8 mouse cellular contexts compared by ENCODE assay signal in genomic region chr9:72806146-72806545, GRCm38 (mm10). TPM values are rescaled to one million over a fixed set of nuclear protein-coding genes. Genes with fewer than 3 reads are reported as not detected.
DNase-seq lines count a peak whose midpoint lies in the region; ATAC-seq and TF ChIP-seq lines count a peak whose summit lies in the region.

No protein-coding gene starts in this region.

- H3K36me3 ChIP-seq in heart, embryonic 10.5 days = peaks cover 12% of the 10 kb centered on the region
- no peaks in the 10 kb centered on the region for H3K36me3 ChIP-seq in heart, adult 2 months (ENCODE audit: control insufficient read depth, insufficient read depth, low read length)
- H3K36me3 ChIP-seq in E14TG2a.4 (ENCODE audit: insufficient read depth, low read length) = 0 out of 2 replicates have a peak, but pooled peaks cover 3% of the 10 kb centered on the region
- H3K36me3 ChIP-seq in forebrain, postnatal 0 days (ENCODE audit: insufficient read depth) = no peaks in the 10 kb centered on the region
- H3K36me3 ChIP-seq in midbrain, embryonic 10.5 days = peaks cover 20% of the 10 kb centered on the region

- no peaks in the 10 kb centered on the region for H3K27me3 ChIP-seq in heart, embryonic 10.5 days (ENCODE audit: insufficient read depth, poor library complexity, severe bottlenecking)
- peaks cover 2% of the 10 kb centered on the region for H3K27me3 ChIP-seq in heart, adult 2 months (ENCODE audit: control insufficient read depth, insufficient read depth, low read length)
- H3K27me3 ChIP-seq in E14TG2a.4 (ENCODE audit: insufficient read depth, low read length) = peaks cover 57% of the 10 kb centered on the region
- H3K27me3 ChIP-seq in forebrain, postnatal 0 days (ENCODE audit: insufficient read depth, low read length) = peaks cover 34% of the 10 kb centered on the region
- H3K27me3 ChIP-seq in midbrain, embryonic 10.5 days (ENCODE audit: low read depth, poor library complexity, severe bottlenecking) = peaks cover 7% of the 10 kb centered on the region

- TF ChIP-seq POLR2A in heart, adult 2 months (IDR thresholded peaks at IDR 0.05; ENCODE audit: insufficient read depth, low read depth, low read length) = no peak

- no peak for TF ChIP-seq EP300 in heart, adult 2 months (IDR thresholded peaks at IDR 0.05; ENCODE audit: insufficient read depth, low read depth, low read length)

- H3K79me2 ChIP-seq in heart, adult 2 months (replicated peaks; ENCODE audit: control insufficient read depth, insufficient read depth, low read length) = no peaks in the 10 kb centered on the region

- DNase-seq in heart, embryonic 10.5 days (ENCODE audit: low spot score) = no peak
- no peak for DNase-seq in heart, adult 2 months
- DNase-seq in forebrain, postnatal 0 days = no peak
- peak; percentile 55 for DNase-seq in midbrain, embryonic 10.5 days (ENCODE audit: low spot score)
- no peak for DNase-seq in Muller cell, postnatal 12 days (ENCODE audit: inconsistent ontology term)
- no peak for DNase-seq in left cerebral cortex, postnatal 25 days (ENCODE audit: low spot score in 2 of 2)

- no peaks in the 10 kb centered on the region for H3K9me3 ChIP-seq in heart, embryonic 10.5 days
- H3K9me3 ChIP-seq in E14TG2a.4 (ENCODE audit: low read length) = no peaks in the 10 kb centered on the region
- H3K9me3 ChIP-seq in forebrain, postnatal 0 days (ENCODE audit: low read length) = no peaks in the 10 kb centered on the region
- H3K9me3 ChIP-seq in midbrain, embryonic 10.5 days (replicated peaks) = no peaks in the 10 kb centered on the region

- no peak for TF ChIP-seq CTCF in heart, adult 2 months (IDR thresholded peaks at IDR 0.05)
- TF ChIP-seq CTCF in E14TG2a.4 (conservative IDR thresholded peaks at IDR 0.05; ENCODE audit: low read length) = no peak
- no peak for TF ChIP-seq CTCF in forebrain, postnatal 0 days (IDR thresholded peaks at IDR 0.05; ENCODE audit: low read depth)

- H3K4me1 ChIP-seq in heart, embryonic 10.5 days = peaks cover 46% of the 10 kb centered on the region
- no peaks in the 10 kb centered on the region for H3K4me1 ChIP-seq in heart, adult 2 months (ENCODE audit: control insufficient read depth, insufficient read depth, low read length)
- H3K4me1 ChIP-seq in E14TG2a.4 (replicated peaks; ENCODE audit: low read depth, low read length) = peaks cover 64% of the 10 kb centered on the region
- H3K4me1 ChIP-seq in forebrain, postnatal 0 days (ENCODE audit: insufficient read depth) = 0 out of 2 replicates have a peak, but pooled peaks cover 6% of the 10 kb centered on the region
- H3K4me1 ChIP-seq in midbrain, embryonic 10.5 days = peaks cover 63% of the 10 kb centered on the region

- no peak overlapping the region for H3K9ac ChIP-seq in heart, adult 2 months (ENCODE audit: low read depth, low read length)
- no peak overlapping the region for H3K9ac ChIP-seq in forebrain, postnatal 0 days

- intact Hi-C loops in heart, adult 2 months (cut with DNase I) = loop anchor here (5.0 kb wide), 1 partner anchor 76 kb away; no protein-coding TSS in a partner anchor
- intact Hi-C loops in left cerebral cortex, postnatal 25 days (cut with DNase I) = loop anchor here (2.0 kb wide), 1 partner anchor 79 kb away; no protein-coding TSS in a partner anchor

- peak overlapping the region; percentile 99 for H3K27ac ChIP-seq in heart, embryonic 10.5 days
- no peak overlapping the region for H3K27ac ChIP-seq in heart, adult 2 months
- no peak overlapping the region for H3K27ac ChIP-seq in forebrain, postnatal 0 days (ENCODE audit: low read depth, low read length)
- H3K27ac ChIP-seq in midbrain, embryonic 10.5 days (replicated peaks) = peak overlapping the region; percentile 99

- ATAC-seq in forebrain, postnatal 0 days = no peak
- ATAC-seq in cerebellum, adult (ENCODE audit: insufficient number of reproducible peaks, low FRiP score, low TSS enrichment) = no peak

- peak overlapping the region; percentile 90 for H3K4me3 ChIP-seq in heart, embryonic 10.5 days
- H3K4me3 ChIP-seq in heart, adult 2 months = no peak overlapping the region
- H3K4me3 ChIP-seq in E14TG2a.4 (replicated peaks; ENCODE audit: low read length) = peak overlapping the region; percentile 87
- H3K4me3 ChIP-seq in forebrain, postnatal 0 days (ENCODE audit: low read depth, low read length) = no peak overlapping the region
- H3K4me3 ChIP-seq in midbrain, embryonic 10.5 days = peak overlapping the region; percentile 78

- under 1% methylated on average over 14 of the region's 14 CpGs for WGBS in heart, embryonic 10.5 days
- 64% methylated on average over 14 of the region's 14 CpGs for WGBS in heart, adult 2 months
- 7% methylated on average over 14 of the region's 14 CpGs for WGBS in forebrain, postnatal 0 days
- under 1% methylated on average over 14 of the region's 14 CpGs for WGBS in midbrain, embryonic 10.5 days

- H3K4me2 ChIP-seq in forebrain, postnatal 0 days (ENCODE audit: low read depth) = peak overlapping the region; percentile 100; the same call in 1 of the 2 replicates

RNA-seq across cellular contexts. Expression of gene Prtg, which starts 0.5 kb away (rescaled TPM):
- 7.6 and 11.1 TPM in 2 replicates for polyA plus RNA-seq in heart, embryonic 10.5 days (2016; fragmentation: Nextera tagmentation; extraction: Ambion mirVana)
- under 1 TPM; 0.02 to 0.05 TPM for total RNA-seq in heart, adult 2 months (2021)
- polyA plus RNA-seq in heart, adult 2 months (2012; rRNA removed) = 0.12 and 0.27 TPM in 2 replicates
- total RNA-seq in forebrain, postnatal 0 days (2014; rRNA removed) = 0.62 and 0.76 TPM in 2 replicates
- polyA plus RNA-seq in forebrain, postnatal 0 days (2015; fragmentation: Nextera tagmentation; extraction: Ambion mirVana) = 0.11 and 0.18 TPM in 2 replicates
- polyA plus RNA-seq in midbrain, embryonic 10.5 days (2016; fragmentation: Nextera tagmentation; extraction: Ambion mirVana) = 9.9 and 19.9 TPM in 2 replicates
- 1 to 10 TPM; 1.1 to 1.7 TPM for total RNA-seq in left cerebral cortex, postnatal 25 days (2021)

Comparison
In these comparisons a context has a peak if more than half of its experiments do, and no peak if none do; other contexts are left out.
1. H3K27ac ChIP-seq: peak in heart, embryonic 10.5 days (single experiment) and midbrain, embryonic 10.5 days (single experiment); none in heart, adult 2 months (single experiment) and forebrain, postnatal 0 days (single experiment).
2. H3K4me3 ChIP-seq: peak in heart, embryonic 10.5 days (single experiment), E14TG2a.4 (single experiment) and midbrain, embryonic 10.5 days (single experiment); none in heart, adult 2 months (single experiment) and forebrain, postnatal 0 days (single experiment).